Mouse (Mus musculus) Patski (cell line): ENCODE data around the gene Dixdc1. TPM values are rescaled to one million over a fixed set of nuclear protein-coding genes. Genes with fewer than 3 reads are reported as not detected.

ENCODE experiments used
- ATAC-seq: fragments of 100-300 bp; one replicate; pipeline ENCODE4 v1.8.0; 2021
- CTCF ChIA-PET: fragments of 350-600 bp; sonication (Branson Sonifier 250); formaldehyde crosslinking; loops from one replicate; lab custom pipeline; 2022; ENCODE audit warnings: inconsistent platforms; lab: Charles Lee
- POLR2A ChIA-PET: fragments of 350-600 bp; sonication (Branson Sonifier 250); formaldehyde crosslinking; loops from one replicate; lab custom pipeline; 2022; ENCODE audit warnings: antibody characterized with exemption, inconsistent platforms; lab: Charles Lee
- DNase-seq: peaks from one replicate; pipeline ENCODE4 v3.0.0-alpha.2; 2011; ENCODE audit warnings: low read depth, low spot score
- H3K27me3 ChIP-seq: fragments of 371-371 bp; one replicate; pipeline ENCODE4 v1.5.1; 2021
- CTCF ChIP-seq: fragments of 100-300 bp; IDR thresholded peaks from one replicate; pipeline ENCODE4 v1.5.1; 2021
- in situ Hi-C: fragments of 300-500 bp; cut with MboI; formaldehyde crosslinking; loops from 3 replicates; pipeline ENCODE4 v1.11.1; 2018; ENCODE audit warnings: low pct_unique_long_range_greater_than_20kb, mixed read lengths
- polyA plus RNA-seq: library from polyadenylated mRNA; unstranded; gene quantifications from one replicate; pipeline ENCODE4 v1.2.3, GENCODE M21; 2021

Dixdc1 gene
- polyA plus RNA-seq: 14.6 TPM

- POLR2A ChIA-PET: interaction anchor here (0.6 to 0.8 kb wide), 2 partner anchors 15 to 264 kb away, joined by 3 read pairs; no protein-coding TSS in a partner anchor
- in situ Hi-C loops: no loop called here
- TF ChIP-seq CTCF: no peak
- H3K27me3 ChIP-seq: no peaks in the 10 kb centered on the region
- ATAC-seq (peak; percentile 14), DNase-seq (no peak)
- CTCF ChIA-PET: interaction anchor here (0.6 to 1.4 kb wide), 5 partner anchors 10 to 28 kb away, joined by 3 to 5 read pairs (median 3); no protein-coding TSS in a partner anchor
Observed at GRCm38 (mm10) chr9:50738914-50739870, at the start of gene Dixdc1. Dixdc1 (minus strand) TSS chr9:50739517.

- ATAC-seq (no peak), DNase-seq (no peak)
- CTCF ChIA-PET: interaction anchor here (1.7 kb wide), 1 partner anchor 14 kb away, joined by 6 read pairs; the partner anchor contains the start of gene Fdxacb1
- POLR2A ChIA-PET: no interaction called here
- in situ Hi-C loops: no loop called here
- TF ChIP-seq CTCF: peak; percentile 81
- H3K27me3 ChIP-seq: no peaks in the 10 kb centered on the region
Observed at GRCm38 (mm10) chr9:50782155-50782554, 42.8 kb upstream of the Dixdc1 start.

- POLR2A ChIA-PET: no interaction called here
- CTCF ChIA-PET: interaction anchor here (1.2 kb wide), 1 partner anchor 25 kb away, joined by 3 read pairs; no protein-coding TSS in a partner anchor
- no peaks in the 10 kb centered on the region for H3K27me3 ChIP-seq
- TF ChIP-seq CTCF: no peak
- ATAC-seq: no peak
- in situ Hi-C loops: no loop called here
- no peak for DNase-seq
Observed at GRCm38 (mm10) chr9:50776162-50776760, 36.9 kb upstream of the Dixdc1 start.

- no peaks in the 10 kb centered on the region for H3K27me3 ChIP-seq
- TF ChIP-seq CTCF: no peak
- in situ Hi-C loops: no loop called here
- POLR2A ChIA-PET: no interaction called here
- CTCF ChIA-PET: no interaction called here
- ATAC-seq (peak; percentile 33), DNase-seq (no peak)
Observed at GRCm38 (mm10) chr9:50775662-50776126, 36.4 kb upstream of the Dixdc1 start.

GRCm38 (mm10) chr9:50774991-50775612 lies 35.8 kb upstream of the Dixdc1 start, which contains the start of the genes Alg9 and 1110032A03Rik:
Alg9 (plus strand) TSS chr9:50775019.
1110032A03Rik (minus strand) TSS chr9:50775520.
- DNase-seq: no peak
- in situ Hi-C loops: no loop called here
- POLR2A ChIA-PET: interaction anchor here (0.6 kb wide), 1 partner anchor 1664 kb away, joined by 3 read pairs; no protein-coding TSS in a partner anchor

GRCm38 (mm10) chr9:50774026-50774462 lies 34.7 kb upstream of the Dixdc1 start:
- CTCF ChIA-PET: interaction anchor here (1.4 kb wide), 1 partner anchor 11 kb away, joined by 6 read pairs; no protein-coding TSS in a partner anchor
- no peak for ATAC-seq
- H3K27me3 ChIP-seq: no peaks in the 10 kb centered on the region
- POLR2A ChIA-PET: interaction anchor here (0.8 kb wide), 1 partner anchor 104 kb away, joined by 5 read pairs; no protein-coding TSS in a partner anchor
- DNase-seq: no peak
- in situ Hi-C loops: no loop called here
- no peak for TF ChIP-seq CTCF

More at GRCm38 (mm10) chr9:50774991-50775612, 35.8 kb upstream of the Dixdc1 start, which contains the start of the genes Alg9 and 1110032A03Rik:
- CTCF ChIA-PET: interaction anchor here (1.4 kb wide), 1 partner anchor 12 kb away, joined by 6 read pairs; no protein-coding TSS in a partner anchor
- ATAC-seq: peak; percentile 49
- no peaks in the 10 kb centered on the region for H3K27me3 ChIP-seq
- no peak for TF ChIP-seq CTCF

- no peak for TF ChIP-seq CTCF
- in situ Hi-C loops: no loop called here
- ChIA-PET CTCF (interaction anchor here (3.9 kb wide), 1 partner anchor 16 kb away, joined by 33 read pairs; the partner anchor contains the start of gene Hspb2), POLR2A (interaction anchor here (1.8 kb wide), 1 partner anchor 16 kb away, joined by 5 read pairs; no protein-coding TSS in a partner anchor)
- no peaks in the 10 kb centered on the region for H3K27me3 ChIP-seq
- DNase-seq (no peak), ATAC-seq (no peak)
Observed at GRCm38 (mm10) chr9:50770011-50770410, 30.7 kb upstream of the Dixdc1 start.

- in situ Hi-C loops: loop anchor here (10.0 kb wide), 1 partner anchor 54 kb away; no protein-coding TSS in a partner anchor
- CTCF ChIA-PET: interaction anchor here (0.8 to 3.9 kb wide), 14 partner anchors 9 to 59 kb away, joined by 3 to 33 read pairs (median 4); partner anchors contain the start of gene Hspb2
- ATAC-seq: peak; percentile 97
Observed at GRCm38 (mm10) chr9:50768107-50769002, 29.0 kb upstream of the Dixdc1 start, which contains the start of gene Fdxacb1. Fdxacb1 (plus strand) TSS chr9:50768236.

More at GRCm38 (mm10) chr9:50768107-50769002, 29.0 kb upstream of the Dixdc1 start, which contains the start of gene Fdxacb1:
- DNase-seq: no peak
- peak; percentile 99 for TF ChIP-seq CTCF
- H3K27me3 ChIP-seq: no peaks in the 10 kb centered on the region
- POLR2A ChIA-PET: interaction anchor here (1.8 kb wide), 1 partner anchor 14 kb away, joined by 5 read pairs; no protein-coding TSS in a partner anchor
